In the genomic region with DNA sequence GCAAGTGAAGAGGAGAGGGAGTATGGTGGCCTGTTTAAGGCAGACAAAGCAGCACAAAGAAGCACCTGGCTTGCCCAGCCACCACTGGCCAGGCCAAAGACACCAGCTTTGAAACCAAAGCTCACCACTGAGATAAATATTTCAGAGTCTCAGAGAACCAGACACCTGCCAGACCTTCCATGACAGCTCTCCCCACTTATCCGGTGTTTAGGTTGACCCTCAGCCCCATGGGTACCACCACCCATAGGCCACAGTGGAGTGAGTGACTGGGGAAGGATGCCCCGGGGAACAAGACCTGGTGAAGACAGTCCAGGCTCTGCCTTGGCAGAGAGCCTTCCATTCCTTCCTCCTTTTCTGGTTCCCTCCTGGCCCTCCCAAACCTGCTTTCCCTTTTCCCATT, we compare ENCODE assay signal across 8 mouse cellular contexts. TPM values are rescaled to one million over a fixed set of nuclear protein-coding genes. Genes with fewer than 3 reads are reported as not detected.
A peak's percentile ranks its signal among the peaks of the same experiment; 100 is the strongest.
DNase-seq lines count a peak whose midpoint lies in the region; ATAC-seq and TF ChIP-seq lines count a peak whose summit lies in the region.

No protein-coding gene starts in this region.

- H3K4me3 ChIP-seq in heart, embryonic 11.5 days (ENCODE audit: low read depth, low read length), result peak overlapping the region; percentile 73
- peak overlapping the region; percentile 84 for H3K4me3 ChIP-seq in lung, embryonic 16.5 days (ENCODE audit: low read length)
- peak overlapping the region; percentile 64 for H3K4me3 ChIP-seq in heart, postnatal 0 days (ENCODE audit: low read depth, low read length)
- H3K4me3 ChIP-seq in small intestine, adult 2 months (ENCODE audit: low read depth, low read length), result peak overlapping the region; percentile 68

- WGBS in heart, embryonic 11.5 days (ENCODE audit: insufficient replicate concordance), result 79% methylated on average over 2 of the region's 2 CpGs
- WGBS in lung, embryonic 16.5 days, result 62% methylated on average over 2 of the region's 2 CpGs
- 51% methylated on average over 2 of the region's 2 CpGs for WGBS in heart, postnatal 0 days
- 15% methylated on average over 2 of the region's 2 CpGs for WGBS in small intestine, adult 2 months

- intact Hi-C loops in heart, postnatal 14 days (cut with DNase I), result no loop called here

- TF ChIP-seq EP300 in heart, postnatal 0 days (IDR thresholded peaks at IDR 0.05; ENCODE audit: low read depth), result no peak

- H3K4me2 ChIP-seq in heart, embryonic 11.5 days, result peak overlapping the region; percentile 85
- H3K4me2 ChIP-seq in lung, embryonic 16.5 days (ENCODE audit: low read depth, low read length), result peak overlapping the region; percentile 77
- H3K4me2 ChIP-seq in heart, postnatal 0 days (ENCODE audit: low read depth, low read length), result peak overlapping the region; percentile 67

- peaks cover 36% of the 10 kb centered on the region for H3K4me1 ChIP-seq in heart, embryonic 11.5 days (ENCODE audit: control insufficient read depth, insufficient read depth, low read length)
- peaks cover 50% of the 10 kb centered on the region for H3K4me1 ChIP-seq in lung, embryonic 16.5 days (replicated peaks; ENCODE audit: control insufficient read depth, insufficient read depth, low read length)
- peaks cover 49% of the 10 kb centered on the region for H3K4me1 ChIP-seq in heart, postnatal 0 days (ENCODE audit: control insufficient read depth, insufficient read depth)
- H3K4me1 ChIP-seq in small intestine, adult 2 months (ENCODE audit: control insufficient read depth, insufficient read depth, insufficient read length, low read length), result peaks cover 40% of the 10 kb centered on the region

- H3K9me3 ChIP-seq in heart, embryonic 11.5 days (replicated peaks; ENCODE audit: control insufficient read depth, low read length), result no peaks in the 10 kb centered on the region
- H3K9me3 ChIP-seq in lung, embryonic 16.5 days (ENCODE audit: control insufficient read depth, low read length), result no peaks in the 10 kb centered on the region
- H3K9me3 ChIP-seq in heart, postnatal 0 days (replicated peaks; ENCODE audit: control insufficient read depth, low read length), result no peaks in the 10 kb centered on the region

- no peak for TF ChIP-seq POLR2A in small intestine, adult 2 months (IDR thresholded peaks at IDR 0.05; ENCODE audit: low read depth, low read length)

- no peak overlapping the region for H3K27ac ChIP-seq in heart, embryonic 11.5 days (ENCODE audit: low read depth, low read length)
- H3K27ac ChIP-seq in lung, embryonic 16.5 days (ENCODE audit: low read length), result peak overlapping the region; percentile 25; the same call in 1 of the 2 replicates
- H3K27ac ChIP-seq in heart, postnatal 0 days (ENCODE audit: low read depth), result no peak overlapping the region
- peak overlapping the region; percentile 69 for H3K27ac ChIP-seq in small intestine, adult 2 months (ENCODE audit: insufficient read depth, low read depth, low read length)

- no peak overlapping the region for H3K9ac ChIP-seq in heart, embryonic 11.5 days (ENCODE audit: low read depth, low read length)
- peak overlapping the region; percentile 93 for H3K9ac ChIP-seq in lung, embryonic 16.5 days (ENCODE audit: low read length)
- no peak overlapping the region for H3K9ac ChIP-seq in heart, postnatal 0 days (replicated peaks; ENCODE audit: low read depth, low read length)

- no peaks in the 10 kb centered on the region for H3K36me3 ChIP-seq in heart, embryonic 11.5 days (ENCODE audit: control insufficient read depth, insufficient read depth, low read length)
- H3K36me3 ChIP-seq in lung, embryonic 16.5 days (ENCODE audit: control insufficient read depth, insufficient read depth, low read length), result no peaks in the 10 kb centered on the region
- 0 out of 2 replicates have a peak, but pooled peaks cover 3% of the 10 kb centered on the region for H3K36me3 ChIP-seq in heart, postnatal 0 days (replicated peaks; ENCODE audit: control insufficient read depth, insufficient read depth, low read length)
- no peaks in the 10 kb centered on the region for H3K36me3 ChIP-seq in small intestine, adult 2 months (ENCODE audit: control insufficient read depth, insufficient read depth, low read length)

- TF ChIP-seq CTCF in heart, postnatal 0 days (IDR thresholded peaks at IDR 0.05; ENCODE audit: low read depth), result no peak
- TF ChIP-seq CTCF in small intestine, adult 2 months (IDR thresholded peaks at IDR 0.05; ENCODE audit: extremely low read depth, insufficient read length, insufficient replicate concordance, low read depth, low read length), result no peak

- no peak for DNase-seq in heart, postnatal 14 days
- DNase-seq in lung, adult 18-20 months, result no peak
- no peak for DNase-seq in heart, postnatal 0 days (ENCODE audit: low spot score)
- DNase-seq in urinary bladder, postnatal 4 days (ENCODE audit: low spot score in 2 of 2), result no peak
- no peak for DNase-seq in embryo, embryonic 11 days

- no peaks in the 10 kb centered on the region for H3K27me3 ChIP-seq in heart, embryonic 11.5 days (ENCODE audit: control insufficient read depth, insufficient read depth, low read length)
- no peaks in the 10 kb centered on the region for H3K27me3 ChIP-seq in lung, embryonic 16.5 days (ENCODE audit: control insufficient read depth, insufficient read depth, low read depth, low read length)
- H3K27me3 ChIP-seq in heart, postnatal 0 days (ENCODE audit: control insufficient read depth, insufficient read depth, low read length), result no peaks in the 10 kb centered on the region
- H3K27me3 ChIP-seq in small intestine, adult 2 months (ENCODE audit: control insufficient read depth, insufficient read depth, low read length), result no peaks in the 10 kb centered on the region

- ATAC-seq in heart, embryonic 11.5 days (replicated peaks; ENCODE audit: insufficient number of reproducible peaks, low FRiP score, low TSS enrichment), result no peak
- ATAC-seq in lung, embryonic 16.5 days (ENCODE audit: low read depth), result no peak
- ATAC-seq in heart, postnatal 0 days (ENCODE audit: insufficient read depth, low read depth), result no peak

RNA-seq across cellular contexts. Expression of a gene that starts 2.6 kb away (rescaled TPM):
- 29.2 and 37.1 TPM in 2 replicates for polyA plus RNA-seq in heart, embryonic 11.5 days (2014; fragmentation: Nextera tagmentation; extraction: Ambion mirVana)
- 10 to 100 TPM; 34.6 to 39.4 TPM for total RNA-seq in heart, postnatal 14 days (2021)
- 57.9 and 63.0 TPM in 2 replicates for polyA plus RNA-seq in lung, embryonic 16.5 days (2015; fragmentation: Nextera tagmentation; extraction: Ambion mirVana)
- total RNA-seq in heart, postnatal 0 days (2014; rRNA removed; ENCODE audit: low replicate concordance), result 55.7 and 100 TPM in 2 replicates
- 41.6 and 44.9 TPM in 2 replicates for polyA plus RNA-seq in heart, postnatal 0 days (2015; fragmentation: Nextera tagmentation; extraction: Ambion mirVana)
- 497 and 689 TPM in 2 replicates for polyA plus RNA-seq in small intestine, adult 2 months (2012; rRNA removed)

RNA-seq across cellular contexts. Expression of a gene that starts 18.1 kb away (rescaled TPM):
- polyA plus RNA-seq in heart, embryonic 11.5 days (2014; fragmentation: Nextera tagmentation; extraction: Ambion mirVana), result 225 and 231 TPM in 2 replicates
- total RNA-seq in heart, postnatal 14 days (2021), result 100 to 1,000 TPM; 190 to 191 TPM
- 123 and 126 TPM in 2 replicates for polyA plus RNA-seq in lung, embryonic 16.5 days (2015; fragmentation: Nextera tagmentation; extraction: Ambion mirVana)
- total RNA-seq in heart, postnatal 0 days (2014; rRNA removed; ENCODE audit: low replicate concordance), result 221 and 310 TPM in 2 replicates
- polyA plus RNA-seq in heart, postnatal 0 days (2015; fragmentation: Nextera tagmentation; extraction: Ambion mirVana), result 345 and 362 TPM in 2 replicates
- polyA plus RNA-seq in small intestine, adult 2 months (2012; rRNA removed), result 36.9 and 62.6 TPM in 2 replicates

RNA-seq across cellular contexts. Expression of a gene that starts 18.3 kb away (rescaled TPM):
- 173 and 193 TPM in 2 replicates for polyA plus RNA-seq in heart, embryonic 11.5 days (2014; fragmentation: Nextera tagmentation; extraction: Ambion mirVana)
- 10 to 100 TPM; 95.5 to 98.9 TPM for total RNA-seq in heart, postnatal 14 days (2021)
- 252 and 267 TPM in 2 replicates for polyA plus RNA-seq in lung, embryonic 16.5 days (2015; fragmentation: Nextera tagmentation; extraction: Ambion mirVana)
- 125 and 146 TPM in 2 replicates for total RNA-seq in heart, postnatal 0 days (2014; rRNA removed; ENCODE audit: low replicate concordance)
- polyA plus RNA-seq in heart, postnatal 0 days (2015; fragmentation: Nextera tagmentation; extraction: Ambion mirVana), result 162 and 165 TPM in 2 replicates
- 81.6 and 160 TPM in 2 replicates for polyA plus RNA-seq in small intestine, adult 2 months (2012; rRNA removed)

RNA-seq across cellular contexts. Expression of a gene that starts 24.5 kb away (rescaled TPM):
- polyA plus RNA-seq in heart, embryonic 11.5 days (2014; fragmentation: Nextera tagmentation; extraction: Ambion mirVana), result 0.83 and 1.0 TPM in 2 replicates
- total RNA-seq in heart, postnatal 14 days (2021), result not detected
- polyA plus RNA-seq in lung, embryonic 16.5 days (2015; fragmentation: Nextera tagmentation; extraction: Ambion mirVana), result 0.19 and 0.40 TPM in 2 replicates
- 0.27 TPM in 1 of 2 replicates, not detected in the other for total RNA-seq in heart, postnatal 0 days (2014; rRNA removed; ENCODE audit: low replicate concordance)
- 0.22 and 0.33 TPM in 2 replicates for polyA plus RNA-seq in heart, postnatal 0 days (2015; fragmentation: Nextera tagmentation; extraction: Ambion mirVana)
- 1.8 and 3.1 TPM in 2 replicates for polyA plus RNA-seq in small intestine, adult 2 months (2012; rRNA removed)

RNA-seq across cellular contexts. Expression of a gene that starts 59.1 kb away (rescaled TPM):
- polyA plus RNA-seq in heart, embryonic 11.5 days (2014; fragmentation: Nextera tagmentation; extraction: Ambion mirVana), result 0.17 and 0.59 TPM in 2 replicates
- under 1 TPM; 0.12 to 0.67 TPM for total RNA-seq in heart, postnatal 14 days (2021)
- polyA plus RNA-seq in lung, embryonic 16.5 days (2015; fragmentation: Nextera tagmentation; extraction: Ambion mirVana), result 1.9 and 3.0 TPM in 2 replicates
- 0.12 TPM in 1 of 2 replicates, not detected in the other for total RNA-seq in heart, postnatal 0 days (2014; rRNA removed; ENCODE audit: low replicate concordance)
- polyA plus RNA-seq in heart, postnatal 0 days (2015; fragmentation: Nextera tagmentation; extraction: Ambion mirVana), result 0.51 and 0.61 TPM in 2 replicates
- polyA plus RNA-seq in small intestine, adult 2 months (2012; rRNA removed), result 0.05 and 0.39 TPM in 2 replicates

Comparison
In these comparisons a context has a peak if more than half of its experiments do, and no peak if none do; other contexts are left out.
1. H3K27ac ChIP-seq: peak in lung, embryonic 16.5 days (single experiment) and small intestine, adult 2 months (single experiment); none in heart, embryonic 11.5 days (single experiment) and heart, postnatal 0 days (single experiment).
2. Peak in every context shown above with its lines, with median percentiles within 50 percentile points of each other: H3K4me2 ChIP-seq and H3K4me3 ChIP-seq.